Mouse (Mus musculus): ENCODE measurements around the gene Crygb.
A peak's percentile ranks its signal among the peaks of the same experiment; 100 is the strongest.

Gene Crygb

DNA sequence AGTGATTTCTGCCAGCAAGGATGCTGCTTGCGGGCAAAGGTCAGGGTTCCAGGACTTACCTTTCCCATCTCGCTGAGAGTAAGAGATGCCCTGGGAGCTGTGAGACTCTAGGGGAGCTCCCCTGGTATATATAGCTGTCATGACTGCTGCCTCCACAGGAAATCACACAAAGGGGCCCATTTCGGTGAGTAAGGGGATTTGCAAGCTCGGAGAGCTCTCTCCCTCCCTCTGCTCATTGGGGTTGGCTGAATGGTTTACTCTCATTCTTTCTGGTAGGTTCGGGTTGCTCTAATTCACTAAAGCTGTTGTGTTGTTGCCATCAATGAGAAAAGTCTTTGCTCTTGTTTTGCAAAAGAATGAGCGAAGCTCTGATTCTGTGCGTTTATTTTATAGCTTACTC, at the start of gene Crygb:
Gene Crygb, minus strand, starts transcription at position 101 of the 400 bp plus-strand sequence.
- no peak for DNase-seq (ENCODE audit: low read depth, low spot score)

DNA sequence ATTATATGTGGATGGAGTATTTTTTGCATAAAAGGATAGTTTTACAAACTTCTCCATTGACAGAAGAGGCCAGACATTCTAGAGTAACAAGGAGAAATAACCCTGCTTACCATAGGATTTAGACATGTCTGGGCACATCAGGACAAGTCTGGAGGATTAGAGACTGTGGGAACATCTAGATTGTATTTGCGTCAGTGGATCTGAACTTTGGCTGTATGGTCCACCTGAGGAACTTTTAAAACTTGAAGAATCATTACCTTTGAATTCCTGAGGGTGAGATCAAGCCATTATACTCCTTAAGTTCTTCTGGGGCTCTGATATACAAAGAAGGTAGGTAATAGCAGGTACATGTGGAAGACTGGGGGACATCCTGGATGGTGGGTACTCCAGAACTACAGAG, 49.6 kb upstream of the Crygb start:
- DNase-seq (ENCODE audit: low read depth, low spot score) = no peak

DNA sequence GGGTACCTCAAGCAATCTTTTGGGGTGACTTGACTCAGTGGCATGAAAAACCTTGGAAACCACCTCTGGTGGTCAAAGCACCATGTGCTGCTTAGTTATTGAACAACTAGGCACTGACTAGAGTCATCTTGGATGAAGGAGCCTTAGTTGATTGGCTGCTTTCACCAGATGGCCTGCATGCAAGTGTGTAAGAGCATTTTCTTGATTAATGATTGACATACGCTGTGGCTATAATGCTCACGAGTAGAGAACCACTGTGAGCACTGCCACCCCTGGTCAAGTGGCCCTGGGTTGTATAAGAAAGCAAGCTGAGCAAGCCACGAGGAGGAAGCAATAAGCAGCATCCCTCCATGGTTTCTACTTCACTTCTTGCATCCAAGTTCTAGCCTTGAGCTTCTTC, 48.1 kb upstream of the Crygb start:
- no peak for DNase-seq (ENCODE audit: low read depth, low spot score)

DNA sequence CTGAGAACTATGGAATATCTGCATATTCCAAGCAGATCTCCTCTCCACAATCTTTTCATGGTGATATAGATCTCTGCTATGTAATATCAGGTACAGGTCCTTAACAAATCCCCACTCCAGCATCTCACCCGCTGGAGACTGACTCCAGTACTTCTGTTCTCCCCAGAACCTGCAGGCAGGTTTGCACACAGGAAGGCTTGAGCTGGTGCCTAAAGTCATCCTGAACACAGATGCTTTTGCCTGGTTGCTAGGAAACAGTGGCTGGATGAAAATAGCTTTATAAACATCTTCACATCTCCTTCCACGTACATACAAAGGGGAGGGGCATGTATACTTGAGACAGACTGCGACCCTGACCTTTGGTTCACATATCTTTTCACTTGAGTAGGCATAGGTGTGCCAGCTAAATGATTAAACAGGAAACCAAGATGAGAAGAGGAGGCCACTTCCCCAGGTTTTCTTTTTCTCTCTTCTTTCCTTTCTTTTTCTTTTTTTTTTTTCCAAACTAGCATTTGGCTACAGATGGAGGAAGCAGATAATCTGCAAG, 47.6 kb upstream of the Crygb start:
- DNase-seq (ENCODE audit: low read depth, low spot score) = no peak

DNA sequence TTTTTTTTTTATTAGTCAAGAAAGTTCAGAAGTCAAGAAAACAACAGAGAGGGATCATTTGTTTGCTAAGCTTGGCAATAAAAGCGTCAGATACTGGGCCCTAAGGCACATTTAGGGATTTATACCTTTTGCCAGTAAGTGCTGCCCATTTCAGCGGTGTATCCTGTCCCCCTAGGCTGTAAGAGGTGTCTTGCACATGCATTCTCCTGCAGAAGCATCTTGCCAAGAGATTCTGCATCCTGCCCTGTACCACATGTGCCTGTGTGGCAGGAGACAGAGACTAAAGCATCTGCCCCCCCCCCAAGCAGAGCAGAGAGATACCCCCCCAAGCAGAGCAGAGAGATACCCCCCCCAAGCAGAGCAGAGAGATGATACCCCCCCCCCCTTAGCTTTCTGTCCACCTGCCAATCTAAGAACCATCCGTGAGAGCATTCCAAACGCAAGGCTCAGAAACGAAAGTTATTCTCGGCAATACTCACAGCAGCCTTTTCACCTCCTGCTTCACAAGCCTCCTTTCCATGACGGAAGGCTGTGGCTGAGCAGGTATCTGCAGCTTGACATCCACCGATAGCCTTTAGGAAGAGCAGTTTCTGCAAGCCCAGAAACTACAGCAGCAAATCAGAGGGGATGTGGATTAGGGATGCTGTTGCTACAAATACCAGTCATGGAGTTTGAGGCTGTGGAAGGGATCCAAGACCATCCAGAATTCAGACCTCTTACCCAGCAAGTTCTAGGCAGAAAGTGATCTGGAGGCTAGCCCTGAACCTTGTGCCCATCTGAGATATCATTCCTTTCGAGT, 40.7 kb upstream of the Crygb start, which contains the start of gene D630023F18Rik:
Gene D630023F18Rik, minus strand, starts transcription at position 641 of the 799 bp plus-strand sequence.
- no peak for DNase-seq (ENCODE audit: low read depth, low spot score)

DNA sequence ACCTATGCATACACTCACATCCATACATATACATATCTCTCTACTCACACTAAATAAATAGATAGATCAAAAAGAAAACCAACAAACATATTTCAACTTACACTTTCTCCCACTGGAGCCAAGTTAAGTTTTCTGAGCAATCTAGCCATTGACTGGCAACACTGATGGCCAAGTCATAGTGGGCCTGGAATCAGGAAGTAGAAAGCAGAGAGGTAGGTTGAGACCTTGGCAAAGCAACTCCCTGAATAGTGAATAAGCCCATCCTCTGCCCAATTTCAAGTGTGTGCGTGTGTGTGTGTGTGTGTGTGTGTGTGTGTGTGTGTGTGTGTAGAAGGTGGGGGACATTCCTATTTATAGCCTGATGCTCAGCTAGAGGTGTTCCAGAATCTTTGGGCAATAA, 37.4 kb upstream of the Crygb start, which contains the start of gene Gm28845:
Gene Gm28845, minus strand, starts transcription at position 121 of the 400 bp plus-strand sequence.
- no peak for DNase-seq (ENCODE audit: low read depth, low spot score)

DNA sequence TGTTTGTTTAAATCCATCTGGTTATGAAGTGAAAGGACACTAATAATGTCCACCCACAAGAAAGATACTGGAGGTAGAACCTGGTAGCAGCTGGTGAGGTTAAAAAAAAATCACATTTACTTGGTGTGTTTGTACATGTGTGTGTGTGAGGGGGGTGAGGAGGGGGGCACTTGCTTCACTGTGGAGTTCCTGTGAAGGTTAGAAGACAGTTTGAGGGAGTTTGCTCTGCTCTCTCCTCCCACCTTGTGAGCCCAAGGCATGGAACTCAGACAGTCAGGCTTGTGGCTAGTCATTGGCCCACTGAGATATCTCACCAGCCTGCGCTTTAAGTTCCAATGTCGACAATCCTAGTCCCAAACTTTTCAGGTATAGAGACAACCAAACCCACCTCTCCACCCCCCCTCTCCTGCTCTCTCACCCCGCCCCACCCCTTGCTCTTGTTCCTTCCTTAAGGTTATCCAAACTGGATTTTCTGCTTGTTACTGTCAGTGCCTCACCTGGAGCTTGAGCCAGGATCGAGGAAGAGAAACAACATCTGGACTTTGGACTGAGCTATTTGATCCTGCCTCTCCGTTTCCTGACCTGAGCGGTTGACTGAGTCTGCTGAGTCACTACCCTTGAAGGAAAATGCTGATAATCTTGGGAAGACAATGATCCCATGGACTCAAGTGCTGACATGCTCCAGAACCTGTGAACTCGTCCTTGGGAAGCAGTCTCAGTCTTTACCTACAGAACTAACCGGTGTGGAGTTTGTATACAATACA, 36.2 kb upstream of the Crygb start:
- DNase-seq (ENCODE audit: low read depth, low spot score) = no peak

DNA sequence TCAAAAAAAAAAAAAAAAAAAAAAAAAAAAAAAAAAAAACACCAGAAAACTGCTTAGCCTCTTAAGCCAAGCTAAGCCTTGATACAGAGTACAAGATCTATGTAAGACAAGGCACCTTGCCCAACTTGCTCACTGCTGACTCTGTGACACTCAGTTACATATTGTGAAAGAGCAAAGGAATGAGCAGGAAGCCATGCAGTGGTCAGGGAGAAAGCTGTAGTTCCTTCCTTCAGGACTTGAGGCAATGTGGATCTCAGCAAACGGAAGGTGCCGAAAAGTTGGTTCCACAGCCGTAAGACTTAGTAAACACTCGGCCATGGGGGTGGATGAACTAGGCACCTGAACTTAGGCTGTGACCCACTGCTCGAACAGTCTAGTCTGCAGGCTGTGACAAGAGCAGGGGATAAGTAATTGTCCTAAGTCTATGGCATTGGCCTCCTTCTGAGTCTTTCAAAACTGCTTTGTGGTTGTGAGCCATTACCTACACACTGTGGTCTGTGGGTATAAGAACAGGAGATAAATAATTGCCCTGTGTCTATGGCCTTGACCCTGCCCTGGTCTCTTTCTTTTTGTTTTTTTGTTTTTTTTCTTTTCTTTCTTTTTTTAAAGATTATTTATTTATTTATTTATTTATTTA, 31.6 kb upstream of the Crygb start:
- DNase-seq (ENCODE audit: low read depth, low spot score) = no peak

DNA sequence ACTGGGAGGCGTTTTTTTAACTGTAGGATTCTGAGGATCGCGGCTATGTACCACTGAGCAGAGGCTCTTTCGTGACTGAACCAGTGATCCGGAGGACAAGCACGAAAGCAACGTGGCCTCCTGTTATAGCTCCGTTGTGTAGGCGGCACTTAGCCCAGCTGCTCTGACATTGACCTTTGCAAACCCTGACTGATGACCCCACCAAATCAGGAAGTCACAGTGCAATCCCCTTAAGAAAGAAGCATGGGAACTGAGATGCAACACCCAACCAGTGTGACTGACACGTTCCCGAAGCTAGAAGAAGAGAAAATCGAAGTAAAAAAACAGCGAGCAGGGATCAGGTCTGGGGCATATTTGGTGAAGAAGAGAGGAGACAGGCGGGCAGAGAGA, 30.7 kb upstream of the Crygb start:
- no peak for DNase-seq (ENCODE audit: low read depth, low spot score)

DNA sequence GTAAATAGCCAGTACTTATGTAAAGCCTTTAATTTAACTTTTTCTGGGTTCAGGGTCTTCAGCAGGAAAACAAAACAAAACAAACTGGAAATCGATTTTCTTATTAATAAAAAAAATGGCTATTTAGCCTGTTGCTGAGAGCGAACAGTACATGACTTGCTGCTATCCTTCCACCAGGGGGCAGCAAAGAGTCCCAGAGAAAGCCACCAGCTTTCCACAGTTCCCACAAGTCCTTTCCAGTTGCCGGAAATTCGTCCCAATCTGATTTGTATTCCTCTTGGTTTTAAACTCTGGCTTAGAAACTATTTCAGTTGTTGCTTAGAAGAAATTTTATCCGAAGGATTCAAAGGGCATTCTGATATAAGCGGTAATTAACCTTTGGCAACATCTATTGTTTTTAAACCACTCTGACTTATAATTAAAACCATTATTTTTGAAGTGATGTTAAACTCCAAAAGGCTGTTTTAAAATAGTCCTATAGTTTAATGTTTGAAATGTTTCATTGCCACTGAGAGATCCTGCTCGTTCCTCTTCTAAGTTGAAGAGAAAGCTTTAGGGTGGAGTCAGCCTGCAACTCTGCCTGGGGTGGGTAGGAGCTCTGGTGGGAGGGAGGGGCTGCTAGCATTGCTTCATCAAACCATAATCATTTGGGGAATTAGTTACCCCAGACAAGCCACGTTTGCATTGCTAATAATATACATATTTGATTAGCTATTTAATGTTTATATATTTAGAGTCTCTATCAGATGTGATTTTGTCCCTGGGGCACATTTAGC, 30.1 kb upstream of the Crygb start:
- DNase-seq (ENCODE audit: low read depth, low spot score) = peak; percentile 60

DNA sequence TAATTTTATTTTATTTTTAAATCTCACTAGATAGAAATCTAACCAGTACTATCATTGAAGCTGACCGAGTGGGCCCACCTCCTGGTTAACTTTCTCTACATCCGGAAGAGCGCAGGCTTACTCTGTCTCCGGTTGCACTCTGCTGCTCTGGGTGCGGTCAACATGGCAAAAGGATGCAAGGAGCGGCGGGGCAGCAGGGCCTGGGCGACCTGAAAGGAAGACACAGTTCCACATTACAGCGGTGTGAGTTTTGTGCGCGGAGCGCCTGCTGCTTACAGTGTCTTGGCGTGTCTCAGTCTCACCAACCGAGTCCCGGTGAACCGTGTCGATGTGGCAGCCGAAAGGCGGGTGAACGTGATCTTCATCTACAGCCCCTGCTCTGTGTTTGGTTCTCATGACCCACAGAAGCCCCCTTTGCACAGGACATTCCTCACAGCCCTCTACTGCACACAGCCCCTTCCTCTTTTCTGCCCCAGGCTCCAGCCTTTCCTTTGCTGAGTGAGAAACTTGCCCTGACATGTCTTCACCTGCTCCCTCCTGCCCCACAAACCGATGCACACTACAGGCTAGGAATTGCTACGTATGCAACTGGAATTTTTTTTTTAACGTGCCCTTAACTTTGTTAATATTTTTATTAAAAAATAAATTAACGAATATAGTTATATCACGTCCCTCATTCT, 27.8 kb upstream of the Crygb start:
- no peak for DNase-seq (ENCODE audit: low read depth, low spot score)

DNA sequence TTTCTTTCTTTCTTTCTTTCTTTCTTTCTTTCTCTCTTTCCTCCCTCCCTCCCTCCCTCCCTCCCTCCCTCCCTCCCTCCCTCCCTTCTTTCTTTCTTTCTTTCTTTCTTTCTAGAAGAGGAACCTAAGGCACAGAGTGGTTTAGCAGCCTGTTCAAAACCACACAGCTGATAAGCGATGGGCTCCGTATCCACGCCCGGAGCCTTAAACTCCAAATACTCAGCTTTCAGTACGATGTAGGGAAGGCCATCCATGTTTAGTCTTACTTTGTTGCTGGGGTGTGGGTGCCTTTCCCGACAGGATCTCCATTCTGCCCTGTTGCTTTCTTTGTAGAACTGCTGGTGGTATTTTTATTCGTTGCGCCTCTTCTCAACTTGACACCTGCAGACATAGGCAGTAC, 27.1 kb upstream of the Crygb start:
- DNase-seq (ENCODE audit: low read depth, low spot score) = no peak

DNA sequence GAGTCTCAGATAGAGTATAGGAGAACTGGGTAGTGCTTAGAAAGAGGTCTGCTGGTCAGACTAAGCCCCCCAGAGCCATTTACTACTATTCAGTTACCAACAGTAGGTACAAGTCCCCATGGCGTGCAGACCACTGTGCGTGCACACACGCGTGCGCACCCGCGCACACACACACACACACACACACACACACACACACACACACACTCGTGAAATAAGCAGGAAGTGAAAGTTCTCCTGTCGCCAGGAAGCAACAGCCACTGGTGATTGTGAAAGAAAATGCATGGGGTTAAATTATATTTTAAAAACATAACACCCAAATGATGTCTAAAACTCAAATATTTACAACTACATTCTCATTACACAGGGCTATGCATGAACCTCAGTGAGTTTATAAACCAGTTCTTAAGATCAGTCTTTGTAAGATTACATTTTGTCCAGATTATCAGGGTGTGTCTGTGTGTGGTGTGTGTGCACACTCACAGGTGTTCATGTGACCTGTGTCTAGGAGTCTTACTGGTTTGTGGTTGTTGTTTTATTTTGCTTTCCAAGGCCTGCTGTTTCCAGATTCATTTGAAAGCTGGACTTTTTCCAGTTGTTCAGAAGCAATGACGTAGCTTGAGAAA, 25.7 kb upstream of the Crygb start:
- DNase-seq (ENCODE audit: low read depth, low spot score) = no peak

DNA sequence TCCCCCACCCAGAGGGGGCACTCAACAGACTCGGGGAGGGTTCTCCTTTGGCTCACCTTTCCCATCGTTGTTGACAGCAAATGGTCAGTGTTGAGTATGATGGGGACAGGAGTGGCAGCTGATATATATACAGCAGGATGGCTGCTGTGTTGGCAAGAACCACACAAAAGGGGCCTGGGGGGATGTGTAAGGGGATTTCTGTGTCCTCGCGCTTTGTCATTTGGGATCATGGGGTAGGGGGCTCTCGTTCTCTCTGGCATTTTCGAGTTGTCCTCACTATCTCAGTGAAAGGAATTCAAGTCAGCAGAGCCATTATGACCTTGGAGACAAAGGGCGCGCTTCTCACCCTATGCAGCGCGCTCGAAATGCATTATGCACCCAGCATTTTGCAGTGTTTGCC, 21.2 kb upstream of the Crygb start, which contains the start of gene Cryga:
Gene Cryga, minus strand, starts transcription at position 101 of the 400 bp plus-strand sequence.
- DNase-seq (ENCODE audit: low read depth, low spot score) = no peak

DNA sequence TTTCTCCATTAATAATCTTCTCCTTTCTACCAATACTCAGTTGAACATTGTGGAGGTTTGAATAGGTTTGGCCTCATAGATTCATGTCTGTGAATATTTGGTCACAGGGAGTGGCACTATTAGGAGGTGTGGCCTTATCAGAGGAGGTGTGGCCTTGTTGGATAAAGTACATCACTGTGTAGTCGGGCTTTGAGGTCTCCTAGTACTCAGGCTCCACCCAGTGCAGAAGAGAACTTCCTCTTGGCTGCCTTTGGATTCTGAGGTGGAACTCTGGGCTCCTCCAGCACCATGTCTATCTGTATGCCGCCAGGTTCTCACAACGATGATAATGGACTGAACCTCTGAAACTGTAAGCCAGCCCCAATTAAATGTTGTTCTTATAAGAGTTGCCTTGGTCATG, 14.9 kb upstream of the Crygb start:
- no peak for DNase-seq (ENCODE audit: low read depth, low spot score)

DNA sequence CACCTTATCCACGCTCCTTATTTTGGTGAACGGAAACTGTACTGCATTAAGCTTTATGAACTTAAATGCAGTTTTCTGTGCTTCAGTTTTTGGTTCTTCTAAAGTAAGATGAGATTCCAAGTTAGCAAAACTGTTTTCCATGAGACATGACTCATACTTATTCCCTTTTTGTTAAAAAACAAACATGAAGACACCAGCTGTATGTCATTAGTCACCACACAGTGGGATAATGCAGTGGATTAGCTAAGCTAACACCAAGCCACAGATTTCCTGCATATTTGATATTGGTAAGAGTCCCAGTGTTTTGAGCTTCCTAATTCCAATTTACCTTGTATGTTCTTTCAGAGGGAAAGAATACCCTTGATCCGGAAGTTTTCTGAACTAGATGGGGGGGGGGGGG, 9.5 kb upstream of the Crygb start:
- no peak for DNase-seq (ENCODE audit: low read depth, low spot score)

DNA sequence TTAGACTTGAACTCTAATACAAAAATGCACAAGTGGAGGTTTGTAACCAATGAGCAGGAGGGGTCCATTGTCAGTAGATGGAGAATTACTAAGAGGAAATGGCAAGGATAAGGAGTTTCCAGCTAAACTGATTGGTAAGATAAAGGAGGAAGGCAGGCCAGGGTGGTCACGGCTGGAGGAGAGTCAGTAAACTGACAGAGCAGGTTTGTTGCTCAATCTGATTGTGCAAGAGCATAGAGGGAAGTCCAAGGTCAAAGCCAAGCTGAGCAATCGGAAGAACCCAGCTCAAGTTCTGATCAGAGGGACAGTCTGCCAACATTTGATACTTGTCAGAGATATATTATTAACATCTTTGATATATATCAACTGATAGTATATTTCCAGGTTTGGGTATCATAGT, 8.3 kb upstream of the Crygb start:
- DNase-seq (ENCODE audit: low read depth, low spot score) = no peak

DNA sequence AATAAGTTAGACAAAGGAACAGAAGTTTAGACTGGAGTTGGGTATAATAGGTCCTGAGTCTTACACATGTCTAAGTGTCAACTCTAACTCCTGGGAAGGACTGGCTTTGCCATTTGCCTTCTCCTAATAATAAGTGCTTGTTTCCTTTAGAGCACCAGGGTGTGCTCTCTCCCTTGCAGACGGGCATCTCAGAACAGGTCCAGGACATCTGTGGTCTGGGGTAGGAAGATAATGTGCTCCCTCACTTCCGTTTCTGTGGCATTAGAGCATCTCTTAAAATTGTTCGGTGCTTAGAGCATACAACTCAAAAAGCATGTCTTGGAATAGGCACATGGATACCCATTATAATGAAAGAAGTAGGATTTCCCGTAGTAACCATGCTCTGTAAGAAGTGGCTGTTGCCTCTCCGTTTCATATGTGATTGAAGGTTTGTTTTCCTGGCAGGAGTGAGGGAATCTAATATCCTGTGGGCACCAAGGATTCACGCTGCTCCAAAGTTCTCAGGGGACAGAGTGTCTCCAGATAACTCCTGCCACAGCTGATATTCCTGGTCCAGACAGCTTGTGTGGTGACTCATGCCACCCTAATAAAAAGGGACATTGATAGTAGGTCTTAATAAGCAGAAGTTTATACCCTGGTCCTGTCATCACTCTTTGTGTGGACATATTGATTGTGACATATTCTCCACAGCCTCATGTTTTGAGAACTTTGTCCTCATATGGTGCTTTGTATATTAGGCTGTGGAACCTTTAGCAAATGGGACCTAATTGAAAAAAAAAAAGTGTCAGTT, 6.7 kb upstream of the Crygb start:
- DNase-seq (ENCODE audit: low read depth, low spot score) = no peak

DNA sequence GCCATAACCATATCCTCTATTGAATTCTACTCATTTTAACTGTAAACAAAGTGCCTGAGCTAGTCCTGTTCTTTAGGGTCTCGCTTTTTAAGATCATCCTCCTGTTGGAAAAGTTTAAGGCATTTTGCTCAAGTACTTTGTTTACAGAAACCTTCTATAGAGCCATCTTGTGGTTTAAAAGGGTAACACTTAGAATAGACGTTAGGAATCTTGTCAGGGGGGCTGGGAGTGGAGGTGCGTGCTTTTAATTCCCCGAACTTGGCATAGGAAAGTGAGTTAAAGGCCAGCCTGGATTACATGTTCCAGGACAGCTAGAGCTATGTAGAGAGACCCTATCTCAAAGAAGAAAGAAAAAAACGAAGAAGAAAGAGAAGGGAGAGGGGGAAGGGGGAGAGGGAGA, 6.5 kb downstream of the Crygb start:
- DNase-seq (ENCODE audit: low read depth, low spot score) = no peak
